Mouse (Mus musculus): ENCODE data around the gene Gm45521.

DNA sequence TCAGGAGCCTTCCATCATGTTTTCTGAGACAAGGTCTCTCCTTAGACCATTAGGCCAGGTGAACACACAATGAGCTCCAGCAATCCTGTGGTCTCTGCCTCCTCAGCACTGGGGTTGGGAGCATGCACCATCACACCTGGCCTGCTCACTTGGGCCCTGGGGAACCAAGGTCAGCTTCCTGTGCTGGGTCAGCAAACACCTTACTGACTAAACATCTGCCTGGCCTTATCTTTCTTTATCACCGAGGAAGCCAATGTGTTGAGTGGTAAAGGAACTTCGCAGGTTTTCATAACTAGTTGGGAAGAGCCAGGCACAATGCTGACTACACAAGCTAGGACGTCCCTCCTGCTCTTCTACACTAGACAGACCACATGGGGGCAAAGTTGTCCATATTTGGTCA, 32.9 kb downstream of the Gm45521 start:
- TF ChIP-seq EP300 (IDR thresholded peaks at IDR 0.05; ENCODE audit: low read depth), result no peak
- no peak for TF ChIP-seq CTCF (IDR thresholded peaks at IDR 0.05; ENCODE audit: low read depth)
